Mouse (Mus musculus): ENCODE data around the gene Myo18a. TPM values are rescaled to one million over a fixed set of nuclear protein-coding genes. Genes with fewer than 3 reads are reported as not detected.

Myo18a gene
- polyA plus RNA-seq, 1 experiment from 2014 or later = 25.4 TPM

- H3K4me3 ChIP-seq (ENCODE audit: low read depth, low read length) = no peak overlapping the region
- ATAC-seq = peak; percentile 75
- no peak for TF ChIP-seq CTCF (IDR thresholded peaks at IDR 0.05; ENCODE audit: low read depth)
- no peaks in the 10 kb centered on the region; the same call in 1 of the 2 replicates for H3K36me3 ChIP-seq (ENCODE audit: control insufficient read depth, insufficient read depth)
- H3K4me1 ChIP-seq (replicated peaks; ENCODE audit: control insufficient read depth, insufficient read depth, low read length) = no peaks in the 10 kb centered on the region; the same call in 1 of the 2 replicates
- no peaks in the 10 kb centered on the region for H3K27me3 ChIP-seq (replicated peaks; ENCODE audit: control insufficient read depth, insufficient read depth, low read length)
- no peak overlapping the region for H3K9ac ChIP-seq (ENCODE audit: low read depth, low read length)
- peak overlapping the region; percentile 28; the same call in 1 of the 2 replicates for H3K27ac ChIP-seq (ENCODE audit: low read depth, low read length)
- H3K4me2 ChIP-seq (replicated peaks; ENCODE audit: low read depth) = peak overlapping the region; percentile 46
- WGBS = 15% methylated on average over 15 of the region's 15 CpGs
- no peaks in the 10 kb centered on the region for H3K9me3 ChIP-seq (ENCODE audit: control insufficient read depth)
Measured at GRCm38 (mm10) chr11:77800869-77801701, 38.0 kb downstream of the Myo18a start.

- Histone ChIP-seq H3K36me3 (ENCODE audit: control insufficient read depth, insufficient read depth) (no peaks in the 10 kb centered on the region), H3K4me3 (ENCODE audit: low read depth, low read length) (no peak overlapping the region), H3K9ac (ENCODE audit: low read depth, low read length) (no peak overlapping the region), H3K4me2 (replicated peaks; ENCODE audit: low read depth) (no peak overlapping the region), H3K4me1 (replicated peaks; ENCODE audit: control insufficient read depth, insufficient read depth, low read length) (no peaks in the 10 kb centered on the region; the same call in 1 of the 2 replicates), H3K27ac (ENCODE audit: low read depth, low read length) (no peak overlapping the region; the same call in 1 of the 2 replicates), H3K9me3 (ENCODE audit: control insufficient read depth) (no peaks in the 10 kb centered on the region), H3K27me3 (replicated peaks; ENCODE audit: control insufficient read depth, insufficient read depth, low read length) (no peaks in the 10 kb centered on the region)
- TF ChIP-seq CTCF (IDR thresholded peaks at IDR 0.05; ENCODE audit: low read depth) = no peak
- ATAC-seq = no peak
- 80% methylated on average over 9 of the region's 9 CpGs for WGBS
Measured at GRCm38 (mm10) chr11:77802341-77802865, 39.4 kb downstream of the Myo18a start.

- Histone ChIP-seq H3K36me3 (ENCODE audit: control insufficient read depth, insufficient read depth) (no peaks in the 10 kb centered on the region), H3K27ac (ENCODE audit: low read depth, low read length) (no peak overlapping the region), H3K4me3 (ENCODE audit: low read depth, low read length) (no peak overlapping the region), H3K4me2 (replicated peaks; ENCODE audit: low read depth) (no peak overlapping the region), H3K4me1 (replicated peaks; ENCODE audit: control insufficient read depth, insufficient read depth, low read length) (no peaks in the 10 kb centered on the region; the same call in 1 of the 2 replicates), H3K27me3 (replicated peaks; ENCODE audit: control insufficient read depth, insufficient read depth, low read length) (no peaks in the 10 kb centered on the region), H3K9me3 (ENCODE audit: control insufficient read depth) (no peaks in the 10 kb centered on the region), H3K9ac (ENCODE audit: low read depth, low read length) (no peak overlapping the region)
- WGBS = 27% methylated on average over 2 of the region's 2 CpGs
- ATAC-seq = no peak
- TF ChIP-seq CTCF (IDR thresholded peaks at IDR 0.05; ENCODE audit: low read depth) = peak; percentile 47
Measured at GRCm38 (mm10) chr11:77806218-77806617, 43.2 kb downstream of the Myo18a start.

- no peak overlapping the region for H3K9ac ChIP-seq (ENCODE audit: low read depth, low read length)
- no peak overlapping the region for H3K4me3 ChIP-seq (ENCODE audit: low read depth, low read length)
- no peaks in the 10 kb centered on the region for H3K4me1 ChIP-seq (replicated peaks; ENCODE audit: control insufficient read depth, insufficient read depth, low read length)
- H3K9me3 ChIP-seq (ENCODE audit: control insufficient read depth) = no peaks in the 10 kb centered on the region
- H3K4me2 ChIP-seq (replicated peaks; ENCODE audit: low read depth) = no peak overlapping the region
- 83% methylated on average over 6 of the region's 6 CpGs for WGBS
- H3K36me3 ChIP-seq (ENCODE audit: control insufficient read depth, insufficient read depth) = peaks cover 3% of the 10 kb centered on the region; the same call in 1 of the 2 replicates
- H3K27me3 ChIP-seq (replicated peaks; ENCODE audit: control insufficient read depth, insufficient read depth, low read length) = no peaks in the 10 kb centered on the region
- no peak for TF ChIP-seq CTCF (IDR thresholded peaks at IDR 0.05; ENCODE audit: low read depth)
- no peak for ATAC-seq
- H3K27ac ChIP-seq (ENCODE audit: low read depth, low read length) = no peak overlapping the region
Measured at GRCm38 (mm10) chr11:77806855-77807254, 43.8 kb downstream of the Myo18a start.

- no peaks in the 10 kb centered on the region for H3K9me3 ChIP-seq (ENCODE audit: control insufficient read depth)
- H3K27me3 ChIP-seq (replicated peaks; ENCODE audit: control insufficient read depth, insufficient read depth, low read length) = no peaks in the 10 kb centered on the region
- no peak overlapping the region for H3K9ac ChIP-seq (ENCODE audit: low read depth, low read length)
- 53% methylated on average over 5 of the region's 5 CpGs for WGBS
- H3K4me3 ChIP-seq (ENCODE audit: low read depth, low read length) = no peak overlapping the region
- H3K4me1 ChIP-seq (replicated peaks; ENCODE audit: control insufficient read depth, insufficient read depth, low read length) = no peaks in the 10 kb centered on the region
- no peak overlapping the region for H3K4me2 ChIP-seq (replicated peaks; ENCODE audit: low read depth)
- peaks cover 11% of the 10 kb centered on the region; the same call in 1 of the 2 replicates for H3K36me3 ChIP-seq (ENCODE audit: control insufficient read depth, insufficient read depth)
- TF ChIP-seq CTCF (IDR thresholded peaks at IDR 0.05; ENCODE audit: low read depth) = no peak
- H3K27ac ChIP-seq (ENCODE audit: low read depth, low read length) = no peak overlapping the region
- ATAC-seq = 0 out of 2 replicates have a peak, but pooled peaks have one; percentile 4
Measured at GRCm38 (mm10) chr11:77808051-77808465, 45.0 kb downstream of the Myo18a start.

- 85% methylated on average over 4 of the region's 4 CpGs for WGBS
- TF ChIP-seq CTCF (IDR thresholded peaks at IDR 0.05; ENCODE audit: low read depth) = no peak
- no peak for ATAC-seq
- no peak overlapping the region for H3K9ac ChIP-seq (ENCODE audit: low read depth, low read length)
- H3K36me3 ChIP-seq (ENCODE audit: control insufficient read depth, insufficient read depth) = peaks cover 11% of the 10 kb centered on the region; the same call in 1 of the 2 replicates
- H3K4me2 ChIP-seq (replicated peaks; ENCODE audit: low read depth) = no peak overlapping the region
- H3K4me3 ChIP-seq (ENCODE audit: low read depth, low read length) = no peak overlapping the region
- no peaks in the 10 kb centered on the region for H3K9me3 ChIP-seq (ENCODE audit: control insufficient read depth)
- H3K27me3 ChIP-seq (replicated peaks; ENCODE audit: control insufficient read depth, insufficient read depth, low read length) = no peaks in the 10 kb centered on the region
- no peaks in the 10 kb centered on the region for H3K4me1 ChIP-seq (replicated peaks; ENCODE audit: control insufficient read depth, insufficient read depth, low read length)
- H3K27ac ChIP-seq (ENCODE audit: low read depth, low read length) = no peak overlapping the region
Measured at GRCm38 (mm10) chr11:77809215-77809614, 46.2 kb downstream of the Myo18a start.
